Mouse (Mus musculus) bone marrow macrophage, adult 2 months (primary cell): ENCODE measurements at regions not wholly inside any gene's neighbourhood (a gene's known extent, or its start where the extent isn't known, plus 50 kb on each side); places are given as distances from the start of the nearest gene placed in this dataset.

ENCODE experiments used
- CTCF ChIP-seq: IDR thresholded peaks from 2 replicates; pipeline ENCODE4 v1.5.1; 2012; ENCODE audit warnings: low read depth, mild to moderate bottlenecking, low read length, moderate library complexity
- POLR2A ChIP-seq: IDR thresholded peaks from 2 replicates; pipeline ENCODE4 v1.6.1; 2012; ENCODE audit warnings: mild to moderate bottlenecking, low read depth, low read length, borderline replicate concordance

- TF ChIP-seq POLR2A: no peak
- TF ChIP-seq CTCF: no peak
Observed at GRCm38 (mm10) chr4:71470580-71470979, 287.2 kb downstream of the Gm11232 start.
